Mouse (Mus musculus): ENCODE data around the gene Icam1. TPM values are rescaled to one million over a fixed set of nuclear protein-coding genes. Genes with fewer than 3 reads are reported as not detected.
"Not testable (repeated sequence)": the region's sequence is repeated elsewhere in the genome, so short reads cannot be mapped to it uniquely, and the experiment has no call there.

Icam1 gene
- polyA plus RNA-seq, 2 experiments from 2014 or later = 55.3 to 64.7 TPM

DNA sequence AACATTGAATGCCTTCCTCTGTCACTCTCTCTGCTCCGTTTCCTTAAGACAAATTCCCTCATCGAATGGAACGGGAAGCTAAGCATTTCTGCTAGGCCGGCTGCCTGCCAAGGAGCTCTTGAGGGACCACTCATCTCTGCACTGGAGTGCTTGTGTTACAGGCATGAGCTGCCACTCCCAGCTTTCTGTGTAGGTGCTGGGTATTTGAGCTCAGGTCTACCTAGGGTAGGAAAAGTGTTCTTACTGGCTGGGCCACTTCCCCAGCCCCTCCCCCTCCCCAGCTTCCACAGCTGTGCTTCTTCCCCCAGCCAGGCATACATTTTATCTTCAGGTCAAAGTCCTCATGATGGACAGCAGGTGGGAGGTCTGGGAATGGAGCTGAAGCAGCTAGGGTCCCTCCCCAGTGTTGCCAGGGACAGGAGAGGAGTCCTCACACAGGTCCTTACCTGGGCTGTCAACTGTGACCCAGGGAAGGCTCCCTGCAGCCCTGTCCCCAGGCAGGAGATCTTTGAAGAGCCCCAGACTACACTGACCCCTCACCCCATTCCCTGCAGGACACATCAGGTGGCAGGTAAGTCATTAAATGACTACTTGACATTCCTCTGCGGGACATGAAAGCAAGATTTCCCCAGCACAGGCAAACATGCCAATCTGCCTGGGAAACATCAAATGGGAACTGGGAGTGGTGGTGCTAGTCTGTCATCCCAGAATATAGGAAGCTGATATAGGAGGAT lies 22.5 kb upstream of the Icam1 start:
- ATAC-seq = no peak

DNA sequence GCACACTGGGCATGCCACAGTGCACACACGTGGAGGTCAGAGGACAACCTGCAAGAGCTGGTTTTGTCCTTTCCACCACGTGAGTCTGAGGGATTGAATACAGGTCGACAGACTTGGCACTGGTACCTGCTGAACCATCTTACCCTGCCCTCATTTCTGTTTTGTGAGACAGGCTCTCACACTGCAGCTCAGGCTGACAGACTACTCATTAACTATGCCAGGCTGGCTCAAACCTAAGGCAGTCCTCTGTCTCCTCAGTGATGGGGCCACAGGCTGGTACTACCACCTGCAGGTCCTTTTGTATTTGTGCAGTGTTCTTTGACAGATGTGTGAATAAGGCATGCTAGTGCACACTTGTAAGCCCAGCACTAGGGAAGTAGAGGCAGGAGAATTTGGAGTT lies 20.7 kb upstream of the Icam1 start:
- no peak for ATAC-seq

DNA sequence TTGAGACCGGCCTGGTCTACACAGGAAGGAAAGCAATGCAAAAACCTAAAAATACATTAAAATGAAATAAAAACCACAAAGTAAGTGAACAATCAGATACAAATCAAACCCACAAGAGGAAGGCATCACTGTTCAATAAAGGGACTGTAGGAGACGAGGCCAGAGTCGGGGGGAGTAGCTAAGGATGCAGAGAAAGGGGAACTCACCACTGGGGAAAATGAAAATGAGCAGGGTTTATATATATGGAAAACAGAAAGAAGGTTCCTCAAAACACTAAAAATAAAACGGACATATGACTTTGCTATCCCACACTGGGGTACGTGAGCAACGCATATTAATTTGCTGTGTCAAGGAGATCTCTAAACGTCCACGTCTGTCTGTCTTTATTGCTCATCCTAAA lies 18.7 kb upstream of the Icam1 start:
- no peak for ATAC-seq

- not testable (repeated sequence) for ATAC-seq
Observed at GRCm38 (mm10) chr9:20998337-20998736, 17.4 kb upstream of the Icam1 start.

DNA sequence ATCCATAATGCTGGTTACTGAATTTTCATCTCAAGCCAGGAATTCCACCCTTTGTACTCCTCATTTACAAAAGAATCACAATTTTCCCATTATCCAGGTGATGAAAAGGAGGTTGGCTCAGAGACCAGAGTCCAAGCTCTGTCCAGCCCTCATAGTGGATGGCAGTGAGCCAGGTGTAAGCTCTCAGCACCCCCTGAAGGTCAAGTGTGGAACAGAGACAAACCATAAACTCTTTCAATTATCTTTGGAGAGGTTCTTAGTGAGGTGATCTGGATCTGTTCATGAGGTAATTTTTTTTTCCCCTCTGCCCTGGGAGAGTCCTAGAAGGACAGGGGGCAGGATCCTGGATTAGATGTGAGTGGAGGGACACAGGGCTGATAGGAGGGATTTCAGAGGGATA lies 15.0 kb upstream of the Icam1 start:
- no peak for ATAC-seq

- ATAC-seq = no peak
Observed at GRCm38 (mm10) chr9:21001651-21002200, 14.1 kb upstream of the Icam1 start.

DNA sequence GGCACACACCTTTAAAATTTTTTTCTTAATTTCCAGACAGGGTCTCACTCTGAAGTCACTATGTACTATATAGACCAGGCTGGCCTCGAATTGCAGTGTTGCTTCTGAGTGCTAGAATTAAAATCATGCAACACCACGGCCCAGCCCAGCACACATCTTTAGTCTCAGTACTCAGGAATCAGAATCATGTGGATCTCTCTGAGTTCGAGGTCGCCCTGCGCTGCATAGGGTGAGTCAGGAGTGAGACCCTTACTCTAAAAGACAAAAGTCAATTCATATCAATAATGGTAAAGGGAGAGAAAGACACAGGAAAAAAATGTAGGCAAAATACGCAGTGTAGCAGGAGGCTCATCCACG lies 13.5 kb upstream of the Icam1 start:
- ATAC-seq = no peak

DNA sequence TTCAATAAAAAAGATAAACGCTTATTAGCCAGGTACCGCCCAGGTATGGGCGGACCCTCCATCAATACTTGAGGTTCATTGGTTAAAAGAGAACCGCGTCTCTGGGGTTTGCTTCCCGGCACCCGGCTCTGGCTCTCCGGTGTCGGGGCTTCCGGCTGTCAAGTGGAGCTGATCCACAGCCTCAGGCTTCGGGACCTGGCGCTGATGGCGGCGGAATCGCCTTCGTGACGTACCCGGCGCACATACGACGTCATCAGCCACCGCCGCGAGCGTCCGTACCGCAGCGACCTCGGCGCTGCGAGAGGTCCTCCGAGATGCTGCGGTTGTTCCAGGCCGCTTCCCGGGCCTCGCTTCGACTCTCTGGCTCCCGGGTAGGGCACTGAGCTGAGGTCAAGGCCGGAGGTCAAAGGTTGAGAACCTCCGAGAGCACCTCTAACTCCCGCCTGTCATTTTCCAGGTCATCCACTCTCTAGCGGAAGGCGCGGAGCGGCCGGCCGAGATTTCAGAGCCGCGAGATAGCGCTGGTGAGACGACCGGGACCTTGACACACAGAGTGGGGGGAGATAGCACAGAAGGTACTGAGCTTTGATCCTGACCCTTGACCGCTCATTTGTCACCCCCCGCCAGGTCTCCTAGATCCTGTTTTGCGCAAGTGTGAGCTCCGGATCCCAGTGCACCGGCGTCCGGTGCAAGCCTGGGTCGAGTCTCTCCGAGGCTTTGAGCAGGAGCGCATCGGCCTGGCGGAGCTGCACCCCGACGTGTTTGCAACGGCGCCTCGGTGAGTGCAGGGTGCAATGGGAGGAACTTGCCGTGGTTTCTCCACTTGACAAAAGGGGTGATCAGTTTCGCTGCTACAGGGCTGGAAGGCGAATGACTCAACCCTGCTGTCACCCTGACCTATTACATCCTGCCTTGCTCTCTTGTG lies 12.9 kb upstream of the Icam1 start, which contains the start of gene Mrpl4:
TSS of gene Mrpl4 (plus strand) at position 112 of the 925 bp plus-strand sequence.
- ATAC-seq = peak; percentile 77

GRCm38 (mm10) chr9:21007313-21007952 lies 8.4 kb upstream of the Icam1 start:
- no peak for ATAC-seq

DNA sequence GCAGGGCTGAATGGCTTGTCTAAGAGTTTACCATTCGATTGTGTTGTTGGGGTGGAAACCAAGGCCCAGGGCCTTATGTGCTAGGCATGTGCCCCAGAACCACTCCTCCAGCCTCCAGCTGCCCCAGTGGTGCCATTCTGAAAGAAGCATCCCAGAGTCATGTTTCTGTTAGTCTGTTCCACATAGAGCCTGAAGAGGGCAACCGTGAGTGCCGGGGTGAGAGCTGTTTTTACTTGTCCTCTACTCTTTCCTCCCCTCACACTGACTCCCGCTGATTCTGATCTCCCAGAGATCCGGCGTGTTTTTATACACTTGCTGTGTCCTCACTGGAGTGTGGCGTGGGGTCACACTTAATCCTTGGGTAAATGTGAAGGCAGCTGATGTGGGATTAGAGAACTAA lies 7.8 kb upstream of the Icam1 start:
- no peak for ATAC-seq

DNA sequence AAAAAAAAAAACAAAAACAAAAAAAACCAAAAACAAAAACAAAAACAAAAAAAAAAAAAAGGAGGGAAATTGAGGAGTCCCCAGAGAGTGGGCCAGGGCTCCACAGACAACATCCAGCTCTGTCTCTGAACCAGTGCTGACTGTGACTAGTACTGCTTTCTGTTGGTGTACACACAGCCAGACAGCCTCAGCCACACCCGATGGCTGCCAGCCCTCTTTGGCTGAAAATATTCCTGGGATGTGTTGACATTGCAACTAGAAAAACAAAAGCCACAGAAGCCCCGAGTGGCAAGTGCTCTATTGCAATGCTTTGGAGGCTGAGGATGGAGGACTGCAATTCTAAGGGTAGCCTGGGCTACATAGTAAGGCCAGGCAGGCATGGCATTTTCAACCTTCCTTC lies 5.4 kb upstream of the Icam1 start:
- no peak for ATAC-seq

- ATAC-seq = not testable (repeated sequence)
Observed at GRCm38 (mm10) chr9:21010939-21011541, 4.7 kb upstream of the Icam1 start.

GRCm38 (mm10) chr9:21011846-21012312 lies 3.9 kb upstream of the Icam1 start:
- ATAC-seq = no peak

GRCm38 (mm10) chr9:21012368-21012767 lies 3.4 kb upstream of the Icam1 start:
- ATAC-seq = no peak

DNA sequence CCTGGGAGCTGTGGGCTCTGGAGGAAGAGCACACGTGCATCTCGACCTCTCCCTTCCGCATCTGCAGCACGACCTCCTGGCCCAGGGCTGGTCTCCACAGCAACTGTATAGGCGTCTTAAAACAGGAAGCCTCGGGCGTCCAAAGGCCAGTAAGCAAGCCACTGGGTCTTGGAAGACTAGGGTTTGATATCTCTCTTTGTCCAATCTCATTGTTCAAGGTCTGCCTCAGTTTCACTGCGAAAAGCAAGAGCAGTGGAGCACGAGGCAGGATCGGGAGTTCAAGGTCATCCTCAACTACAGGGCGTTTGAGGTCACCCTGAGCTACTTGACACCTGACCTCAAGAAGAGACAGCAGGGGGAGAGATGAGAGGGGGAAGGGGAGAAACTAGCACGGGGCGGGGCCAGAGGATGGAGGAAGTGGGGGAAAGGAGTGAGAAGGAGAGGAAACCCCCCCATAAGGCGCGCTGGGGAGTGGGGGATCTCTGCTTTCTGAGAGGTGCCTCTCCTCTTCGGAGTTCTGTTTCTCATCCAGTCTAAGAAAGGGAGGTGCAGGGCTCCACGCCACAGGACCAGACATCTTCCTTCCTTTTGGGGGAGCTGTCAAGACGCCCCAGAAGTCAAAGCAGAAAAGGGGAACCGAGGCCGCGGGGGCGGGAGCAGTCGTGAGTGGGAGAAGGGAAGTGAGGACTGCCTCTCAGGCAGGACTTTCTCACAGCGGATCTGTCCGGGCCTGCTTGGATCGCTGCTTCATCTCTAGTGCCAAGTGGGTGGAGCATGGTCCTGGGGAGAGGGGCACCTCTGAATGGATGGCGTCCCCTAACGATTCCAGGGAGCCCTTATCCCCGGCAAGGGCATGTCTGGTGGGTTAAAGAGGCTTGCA lies 854 bp upstream of the Icam1 start:
- no peak for ATAC-seq

GRCm38 (mm10) chr9:21016331-21017176 lies 769 bp downstream of the Icam1 start:
- ATAC-seq = peak; percentile 38

- no peak for ATAC-seq
Observed at GRCm38 (mm10) chr9:21017177-21017575, 1.4 kb downstream of the Icam1 start.

GRCm38 (mm10) chr9:21018600-21018999 lies 2.8 kb downstream of the Icam1 start:
- no peak for ATAC-seq

DNA sequence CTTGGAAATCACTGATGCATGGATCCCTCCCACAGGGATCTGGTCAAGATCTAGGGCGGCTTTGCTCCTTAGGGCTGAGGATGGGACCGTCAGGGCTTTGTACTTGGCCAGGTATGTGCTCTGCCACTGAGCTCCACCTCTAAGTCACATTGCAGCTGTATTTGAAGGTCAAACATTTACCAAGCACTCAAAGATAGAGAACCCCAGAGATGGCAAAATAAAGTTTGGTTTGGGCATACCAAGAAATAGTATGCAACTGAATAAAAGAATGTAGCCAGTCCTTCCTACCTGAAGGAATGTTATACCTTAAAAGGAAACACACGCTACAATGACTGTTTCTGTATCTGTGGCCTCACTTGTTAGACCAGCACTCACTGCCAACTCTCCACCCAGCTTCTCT lies 5.6 kb downstream of the Icam1 start:
- no peak for ATAC-seq

GRCm38 (mm10) chr9:21022288-21022687 lies 6.5 kb downstream of the Icam1 start:
- no peak for ATAC-seq

All from activated CD4-positive, CD25-positive, alpha-beta regulatory T cell, adult 4 months (primary cell).